Mouse (Mus musculus): ENCODE data around the gene Dpysl4. TPM values are rescaled to one million over a fixed set of nuclear protein-coding genes. Genes with fewer than 3 reads are reported as not detected.

Dpysl4 gene
- total RNA-seq, 1 experiment from 2014 or later = not detected

GRCm38 (mm10) chr7:139136906-139137491 lies 51.2 kb downstream of the Dpysl4 start:
- no peak for ATAC-seq (replicated peaks; ENCODE audit: insufficient number of reproducible peaks, low FRiP score, low TSS enrichment, poor library complexity, severe bottlenecking)

- no peak for ATAC-seq (replicated peaks; ENCODE audit: insufficient number of reproducible peaks, low FRiP score, low TSS enrichment, poor library complexity, severe bottlenecking)
Measured at GRCm38 (mm10) chr7:139139921-139140461, 54.2 kb downstream of the Dpysl4 start.

- ATAC-seq (replicated peaks; ENCODE audit: insufficient number of reproducible peaks, low FRiP score, low TSS enrichment, poor library complexity, severe bottlenecking) = peak; percentile 53; the same call in 1 of the 2 replicates
Measured at GRCm38 (mm10) chr7:139143785-139144184, 58.0 kb downstream of the Dpysl4 start.

- ATAC-seq (replicated peaks; ENCODE audit: insufficient number of reproducible peaks, low FRiP score, low TSS enrichment, poor library complexity, severe bottlenecking) = no peak
Measured at GRCm38 (mm10) chr7:139145891-139146290, 60.1 kb downstream of the Dpysl4 start.

GRCm38 (mm10) chr7:139147360-139147759 lies 61.6 kb downstream of the Dpysl4 start:
- no peak for ATAC-seq (replicated peaks; ENCODE audit: insufficient number of reproducible peaks, low FRiP score, low TSS enrichment, poor library complexity, severe bottlenecking)

GRCm38 (mm10) chr7:139149373-139149772 lies 63.6 kb downstream of the Dpysl4 start:
- no peak for ATAC-seq (replicated peaks; ENCODE audit: insufficient number of reproducible peaks, low FRiP score, low TSS enrichment, poor library complexity, severe bottlenecking)

GRCm38 (mm10) chr7:139151116-139151515 lies 65.3 kb downstream of the Dpysl4 start:
- peak; percentile 62 for ATAC-seq (replicated peaks; ENCODE audit: insufficient number of reproducible peaks, low FRiP score, low TSS enrichment, poor library complexity, severe bottlenecking)

Other genes with a start within 250 kb of the Dpysl4 start
- gene Ppp2r2d, start 239.9 kb upstream of the Dpysl4 start, total RNA-seq (2017) = 39.1 to 56.7 TPM (median 53.9 TPM) in 3 replicates
- gene Mapk1ip1, start 239.7 kb upstream of the Dpysl4 start, total RNA-seq (2017) = 6.5 to 17.5 TPM (median 11.3 TPM) in 3 replicates
- 8.5 to 11.0 TPM (median 10.1 TPM) in 3 replicates for gene Bnip3, start 176.5 kb upstream of the Dpysl4 start, total RNA-seq (2017)
- gene Jakmip3, start 145.3 kb upstream of the Dpysl4 start, total RNA-seq (2017) = not detected in 3 replicates
- 0.53 to 1.3 TPM in 2 of 3 replicates, not detected in the other for gene Lrrc27, start 127.0 kb downstream of the Dpysl4 start, total RNA-seq (2017)
- gene Stk32c, start 127.3 kb downstream of the Dpysl4 start, total RNA-seq (2017) = 8.6 to 15.5 TPM (median 9.7 TPM) in 3 replicates
- 1.4 to 4.4 TPM (median 2.5 TPM) in 3 replicates for gene Pwwp2b, start 162.5 kb downstream of the Dpysl4 start, total RNA-seq (2017)